Mouse (Mus musculus): ENCODE data around the gene Ubac2. TPM values are rescaled to one million over a fixed set of nuclear protein-coding genes. Genes with fewer than 3 reads are reported as not detected.

The Ubac2 gene
- polyA plus RNA-seq, 1 experiment from 2014 or later: 56.9 TPM

DNA sequence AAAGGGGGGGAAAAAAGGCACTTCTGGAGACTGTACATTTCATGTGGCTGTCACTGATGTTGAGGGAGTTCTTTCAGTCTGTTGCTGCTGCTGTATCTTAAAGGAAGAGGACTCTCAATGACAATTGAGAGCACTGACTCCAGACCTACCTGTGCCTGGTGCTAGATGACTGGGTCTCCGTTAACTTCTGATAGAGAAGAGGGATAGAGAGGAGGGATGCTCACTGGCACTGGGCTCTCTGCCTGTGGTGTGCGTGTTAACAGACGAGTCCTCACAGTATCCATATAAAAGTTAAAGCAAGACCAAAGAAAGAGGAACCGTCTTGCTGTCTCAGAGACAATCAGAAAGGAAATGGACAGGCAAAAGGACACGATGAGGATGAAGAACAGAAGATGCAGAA, 77.9 kb downstream of the Ubac2 start:
- 95% methylated on average over 5 of the region's 5 CpGs for WGBS
- H3K27ac ChIP-seq (ENCODE audit: low read depth, low read length): no peak overlapping the region
- H3K4me1 ChIP-seq (ENCODE audit: control insufficient read depth, insufficient read depth, low read length): no peaks in the 10 kb centered on the region
- H3K27me3 ChIP-seq (replicated peaks; ENCODE audit: control insufficient read depth, insufficient read depth, low read length): no peaks in the 10 kb centered on the region
- no peak overlapping the region for H3K4me3 ChIP-seq (ENCODE audit: low read depth, low read length)
- no peak for ATAC-seq
- DNase-seq (ENCODE audit: low spot score): no peak
- no peak overlapping the region for H3K9ac ChIP-seq (ENCODE audit: low read length)
- H3K4me2 ChIP-seq (ENCODE audit: low read length): no peak overlapping the region
- H3K9me3 ChIP-seq (replicated peaks; ENCODE audit: control insufficient read depth, low read length): no peaks in the 10 kb centered on the region
- 0 out of 2 replicates have a peak, but pooled peaks cover 4% of the 10 kb centered on the region for H3K36me3 ChIP-seq (ENCODE audit: control insufficient read depth, insufficient read depth, low read length)

DNA sequence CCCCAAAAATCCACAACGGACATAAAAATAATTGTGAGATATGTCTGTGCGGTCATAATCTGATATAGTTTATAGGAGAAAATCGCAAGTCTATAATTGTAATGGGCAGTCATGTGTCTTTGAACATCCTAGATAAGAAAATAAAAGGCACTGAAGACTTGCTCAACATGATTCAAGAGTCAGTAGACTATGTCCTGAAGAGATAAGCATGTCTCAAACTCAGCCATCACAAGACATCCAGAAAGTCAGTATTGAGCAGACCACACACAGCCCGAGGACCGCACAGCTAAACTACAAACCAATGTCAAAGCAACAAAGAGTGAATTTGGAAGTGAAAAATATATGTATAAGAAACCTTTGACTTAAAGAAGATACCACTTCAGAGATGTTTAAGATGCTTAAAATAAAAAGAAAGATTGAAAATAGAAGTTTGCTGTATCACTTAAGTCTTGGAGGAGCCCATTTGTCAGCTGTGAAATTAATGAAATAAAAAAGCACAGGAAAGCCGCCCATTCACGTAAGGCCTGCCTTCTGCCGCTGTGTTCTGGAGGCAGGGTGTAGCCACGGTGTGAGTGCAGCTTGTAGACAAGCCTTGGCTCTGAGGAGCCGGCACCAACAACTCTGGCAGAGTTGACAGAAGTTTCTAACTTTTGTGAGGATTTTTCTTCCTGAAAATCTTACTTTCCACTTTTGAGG, 78.9 kb downstream of the Ubac2 start:
- no peaks in the 10 kb centered on the region for H3K9me3 ChIP-seq (replicated peaks; ENCODE audit: control insufficient read depth, low read length)
- 95% methylated on average over 10 of the region's 10 CpGs for WGBS
- 0 out of 2 replicates have a peak, but pooled peaks cover 4% of the 10 kb centered on the region for H3K36me3 ChIP-seq (ENCODE audit: control insufficient read depth, insufficient read depth, low read length)
- ATAC-seq (no peak), DNase-seq (ENCODE audit: low spot score) (no peak)
- no peak overlapping the region for H3K4me2 ChIP-seq (ENCODE audit: low read length)
- no peaks in the 10 kb centered on the region for H3K4me1 ChIP-seq (ENCODE audit: control insufficient read depth, insufficient read depth, low read length)
- H3K9ac ChIP-seq (ENCODE audit: low read length): no peak overlapping the region
- no peak overlapping the region for H3K4me3 ChIP-seq (ENCODE audit: low read depth, low read length)
- H3K27me3 ChIP-seq (replicated peaks; ENCODE audit: control insufficient read depth, insufficient read depth, low read length): no peaks in the 10 kb centered on the region
- no peak overlapping the region for H3K27ac ChIP-seq (ENCODE audit: low read depth, low read length)

DNA sequence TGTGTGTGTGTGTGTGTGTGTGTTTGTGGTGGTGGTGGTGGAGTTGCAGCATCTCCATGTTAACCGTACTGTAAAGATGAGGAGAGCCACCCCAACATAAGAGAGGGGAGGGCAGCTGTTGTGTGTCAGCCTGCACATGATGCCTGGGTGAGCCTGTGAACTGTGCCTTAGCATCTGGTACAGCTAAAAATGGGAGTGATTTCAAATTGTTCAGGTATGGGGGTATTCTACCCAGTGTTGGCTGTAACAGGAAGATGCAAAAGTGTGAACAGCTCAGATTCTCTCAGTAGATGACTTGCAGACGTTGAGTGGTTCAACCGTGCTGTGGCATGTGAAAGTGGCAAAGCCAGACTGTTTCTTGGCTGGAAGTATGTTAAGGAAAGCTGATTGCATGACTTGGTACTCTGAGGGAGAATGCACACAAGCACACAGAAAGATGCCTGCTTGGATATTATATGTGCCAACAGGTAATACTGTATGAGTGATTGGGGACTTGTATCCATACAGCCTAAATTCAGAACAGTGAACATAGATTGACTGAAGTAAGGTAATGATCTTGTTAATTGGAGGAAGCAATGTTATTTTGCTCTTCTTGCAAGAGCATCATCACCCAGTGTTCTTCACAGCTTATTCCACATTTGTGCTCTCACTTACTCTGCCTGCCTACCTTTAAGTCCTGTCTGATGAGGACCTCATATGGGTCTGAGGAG, 79.8 kb downstream of the Ubac2 start:
- Histone ChIP-seq H3K9ac (ENCODE audit: low read length) (no peak overlapping the region), H3K4me1 (ENCODE audit: control insufficient read depth, insufficient read depth, low read length) (no peaks in the 10 kb centered on the region), H3K27ac (ENCODE audit: low read depth, low read length) (no peak overlapping the region), H3K27me3 (replicated peaks; ENCODE audit: control insufficient read depth, insufficient read depth, low read length) (no peaks in the 10 kb centered on the region), H3K36me3 (ENCODE audit: control insufficient read depth, insufficient read depth, low read length) (0 out of 2 replicates have a peak, but pooled peaks cover 4% of the 10 kb centered on the region), H3K4me3 (ENCODE audit: low read depth, low read length) (no peak overlapping the region), H3K4me2 (ENCODE audit: low read length) (no peak overlapping the region), H3K9me3 (replicated peaks; ENCODE audit: control insufficient read depth, low read length) (no peaks in the 10 kb centered on the region)
- WGBS: 90% methylated on average over 3 of the region's 3 CpGs
- no peak for ATAC-seq
- DNase-seq (ENCODE audit: low spot score): no peak

DNA sequence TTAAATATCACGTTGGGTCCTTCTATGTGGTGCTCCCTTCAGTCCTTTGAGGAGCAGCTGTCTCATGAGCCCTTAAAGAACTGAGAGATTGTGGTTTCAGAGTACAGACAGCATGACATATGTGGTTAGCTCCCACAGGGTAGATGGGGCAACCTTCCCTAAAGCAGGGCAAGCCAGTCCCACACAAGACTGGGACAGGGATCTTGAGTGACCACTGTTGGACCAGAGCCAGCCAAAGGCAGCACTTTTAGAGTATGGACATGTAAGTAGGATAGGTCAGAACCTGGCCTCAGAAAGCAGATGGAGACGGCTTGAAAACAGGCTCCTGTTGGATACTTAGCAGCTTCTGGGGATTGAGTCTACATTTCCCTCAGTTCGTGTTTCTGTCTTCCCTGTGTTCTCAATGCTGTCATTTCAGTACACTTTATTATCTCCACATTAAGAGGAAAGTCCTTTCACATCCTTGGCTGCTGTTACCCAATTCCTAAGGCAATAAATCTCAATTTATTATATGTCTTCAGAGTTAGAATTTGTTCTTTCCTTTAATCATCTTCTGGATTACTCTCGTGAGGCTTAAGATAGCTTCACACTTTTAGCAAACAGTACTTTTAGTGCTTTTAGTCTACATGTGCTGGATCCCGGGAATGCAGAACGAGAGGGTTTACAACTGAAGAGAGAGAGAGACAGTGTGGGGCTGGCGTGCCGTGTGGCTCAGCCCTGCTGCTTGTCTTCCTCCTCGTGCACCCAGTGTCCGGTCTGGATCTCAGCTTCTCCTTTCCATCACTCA, 80.5 kb downstream of the Ubac2 start:
- Histone ChIP-seq H3K9me3 (replicated peaks; ENCODE audit: control insufficient read depth, low read length) (no peaks in the 10 kb centered on the region), H3K9ac (ENCODE audit: low read length) (no peak overlapping the region), H3K36me3 (ENCODE audit: control insufficient read depth, insufficient read depth, low read length) (0 out of 2 replicates have a peak, but pooled peaks cover 4% of the 10 kb centered on the region), H3K27me3 (replicated peaks; ENCODE audit: control insufficient read depth, insufficient read depth, low read length) (no peaks in the 10 kb centered on the region), H3K4me2 (ENCODE audit: low read length) (no peak overlapping the region), H3K27ac (ENCODE audit: low read depth, low read length) (no peak overlapping the region), H3K4me1 (ENCODE audit: control insufficient read depth, insufficient read depth, low read length) (peaks cover 7% of the 10 kb centered on the region), H3K4me3 (ENCODE audit: low read depth, low read length) (no peak overlapping the region)
- 89% methylated on average over 10 of the region's 10 CpGs for WGBS
- ATAC-seq (no peak), DNase-seq (ENCODE audit: low spot score) (no peak)

DNA sequence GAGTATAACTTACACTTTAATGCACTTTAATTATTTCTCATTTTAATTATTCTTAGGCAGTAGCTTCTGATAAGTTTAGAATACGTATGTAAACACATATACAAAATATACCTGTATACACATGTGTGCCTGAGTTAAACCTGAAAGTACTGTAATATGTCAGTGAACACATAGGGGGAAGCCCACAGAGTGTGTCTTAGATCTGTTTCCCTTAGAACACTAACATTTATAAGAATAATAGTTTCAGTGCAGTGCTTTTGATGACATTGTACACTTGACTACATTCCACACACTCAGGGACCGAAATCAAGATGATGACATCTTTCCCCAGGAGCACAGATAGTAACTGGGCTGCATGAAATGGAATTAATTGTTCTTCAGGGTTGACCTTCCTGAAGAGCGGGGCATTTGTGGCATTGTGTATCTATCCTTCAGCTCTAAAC, 81.1 kb downstream of the Ubac2 start:
- no peak for ATAC-seq
- H3K9me3 ChIP-seq (replicated peaks; ENCODE audit: control insufficient read depth, low read length): no peaks in the 10 kb centered on the region
- no peak overlapping the region for H3K27ac ChIP-seq (ENCODE audit: low read depth, low read length)
- H3K4me2 ChIP-seq (ENCODE audit: low read length): no peak overlapping the region
- no peak overlapping the region for H3K9ac ChIP-seq (ENCODE audit: low read length)
- H3K36me3 ChIP-seq (ENCODE audit: control insufficient read depth, insufficient read depth, low read length): 0 out of 2 replicates have a peak, but pooled peaks cover under 1% of the 10 kb centered on the region
- no peaks in the 10 kb centered on the region for H3K27me3 ChIP-seq (replicated peaks; ENCODE audit: control insufficient read depth, insufficient read depth, low read length)
- no peak overlapping the region for H3K4me3 ChIP-seq (ENCODE audit: low read depth, low read length)
- H3K4me1 ChIP-seq (ENCODE audit: control insufficient read depth, insufficient read depth, low read length): peaks cover 8% of the 10 kb centered on the region
- DNase-seq (ENCODE audit: low spot score): no peak
- 92% methylated on average over 3 of the region's 3 CpGs for WGBS

DNA sequence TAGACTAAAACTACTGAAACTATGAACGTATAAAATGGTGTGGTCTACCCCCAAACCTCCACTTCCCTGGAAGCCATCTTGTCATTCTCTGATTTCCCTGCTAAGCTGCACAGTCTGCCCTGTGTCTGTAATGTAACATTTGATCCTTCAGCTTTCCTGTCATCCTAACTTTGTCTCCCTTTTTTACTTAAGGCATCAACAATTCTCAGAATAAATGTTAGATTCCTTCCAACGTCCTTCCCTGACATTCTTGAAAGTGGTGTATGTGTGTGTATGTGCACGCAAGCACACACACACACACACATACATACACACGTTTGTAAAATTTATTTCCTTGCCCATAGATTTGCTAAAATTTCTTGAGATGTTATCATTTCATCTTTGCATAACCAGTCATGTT, 81.6 kb downstream of the Ubac2 start:
- Histone ChIP-seq H3K9me3 (replicated peaks; ENCODE audit: control insufficient read depth, low read length) (no peaks in the 10 kb centered on the region), H3K4me1 (ENCODE audit: control insufficient read depth, insufficient read depth, low read length) (peaks cover 8% of the 10 kb centered on the region), H3K36me3 (ENCODE audit: control insufficient read depth, insufficient read depth, low read length) (no peaks in the 10 kb centered on the region), H3K27ac (ENCODE audit: low read depth, low read length) (no peak overlapping the region), H3K9ac (ENCODE audit: low read length) (no peak overlapping the region), H3K4me3 (ENCODE audit: low read depth, low read length) (no peak overlapping the region), H3K27me3 (replicated peaks; ENCODE audit: control insufficient read depth, insufficient read depth, low read length) (no peaks in the 10 kb centered on the region), H3K4me2 (ENCODE audit: low read length) (no peak overlapping the region)
- no peak for DNase-seq (ENCODE audit: low spot score)
- ATAC-seq: no peak
- WGBS: 88% methylated on average over 4 of the region's 4 CpGs

DNA sequence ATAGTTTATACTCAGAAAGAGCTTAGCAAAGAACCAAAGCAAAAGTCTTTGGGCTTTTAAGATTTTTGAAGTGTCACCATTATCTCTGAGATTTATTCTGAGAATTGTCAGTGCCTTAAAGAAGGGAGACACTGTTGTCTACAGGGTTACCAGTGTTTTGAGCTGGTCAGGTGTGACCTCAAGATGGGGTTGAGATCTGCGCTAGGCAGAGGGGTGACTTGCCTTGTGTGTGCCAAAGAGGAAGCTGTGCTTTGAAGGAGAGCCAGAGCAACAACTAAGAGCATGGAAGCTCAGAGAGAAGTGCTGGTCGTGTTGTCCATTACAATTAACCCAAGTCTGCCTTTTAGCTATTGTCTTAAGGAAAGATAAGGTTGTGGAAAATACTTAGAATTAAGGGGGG, 82.1 kb downstream of the Ubac2 start:
- no peaks in the 10 kb centered on the region for H3K9me3 ChIP-seq (replicated peaks; ENCODE audit: control insufficient read depth, low read length)
- 79% methylated on average over 2 of the region's 2 CpGs for WGBS
- no peaks in the 10 kb centered on the region for H3K36me3 ChIP-seq (ENCODE audit: control insufficient read depth, insufficient read depth, low read length)
- H3K4me2 ChIP-seq (ENCODE audit: low read length): no peak overlapping the region
- H3K27ac ChIP-seq (ENCODE audit: low read depth, low read length): no peak overlapping the region
- DNase-seq (ENCODE audit: low spot score) (no peak), ATAC-seq (no peak)
- no peak overlapping the region for H3K9ac ChIP-seq (ENCODE audit: low read length)
- H3K4me1 ChIP-seq (ENCODE audit: control insufficient read depth, insufficient read depth, low read length): peaks cover 8% of the 10 kb centered on the region
- H3K27me3 ChIP-seq (replicated peaks; ENCODE audit: control insufficient read depth, insufficient read depth, low read length): no peaks in the 10 kb centered on the region
- H3K4me3 ChIP-seq (ENCODE audit: low read depth, low read length): no peak overlapping the region

DNA sequence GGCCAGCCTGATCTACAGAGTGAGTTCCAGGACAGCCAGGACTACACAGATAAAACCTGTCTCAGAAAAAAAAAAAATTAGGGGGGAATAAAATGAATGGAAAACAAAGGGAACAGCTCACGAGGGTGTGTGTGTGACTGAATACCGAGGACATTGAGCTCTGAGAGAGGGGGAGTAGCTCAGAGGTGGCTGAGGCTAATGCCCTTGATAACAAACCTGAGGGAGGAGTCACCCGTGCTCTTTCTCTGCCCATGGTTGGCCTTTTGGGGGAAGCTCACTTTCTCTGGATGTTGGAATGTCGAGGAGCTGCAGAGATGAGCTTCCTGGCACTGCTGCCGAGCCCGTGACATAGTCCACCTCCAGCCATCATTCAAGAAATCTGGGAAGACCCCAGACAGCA, 82.6 kb downstream of the Ubac2 start:
- H3K36me3 ChIP-seq (ENCODE audit: control insufficient read depth, insufficient read depth, low read length): no peaks in the 10 kb centered on the region
- peaks cover 8% of the 10 kb centered on the region for H3K4me1 ChIP-seq (ENCODE audit: control insufficient read depth, insufficient read depth, low read length)
- H3K4me2 ChIP-seq (ENCODE audit: low read length): no peak overlapping the region
- DNase-seq (ENCODE audit: low spot score): no peak
- no peak overlapping the region for H3K4me3 ChIP-seq (ENCODE audit: low read depth, low read length)
- H3K27ac ChIP-seq (ENCODE audit: low read depth, low read length): no peak overlapping the region
- H3K27me3 ChIP-seq (replicated peaks; ENCODE audit: control insufficient read depth, insufficient read depth, low read length): no peaks in the 10 kb centered on the region
- no peaks in the 10 kb centered on the region for H3K9me3 ChIP-seq (replicated peaks; ENCODE audit: control insufficient read depth, low read length)
- no peak overlapping the region for H3K9ac ChIP-seq (ENCODE audit: low read length)
- no peak for ATAC-seq
- WGBS: 63% methylated on average over 6 of the region's 6 CpGs

Data from forebrain, embryonic 14.5 days (tissue).